Mouse (Mus musculus) kidney, embryonic 16.5 days (tissue): Measurements from ENCODE around the gene Stk39. TPM values are rescaled to one million over a fixed set of nuclear protein-coding genes. Genes with fewer than 3 reads are reported as not detected.
A peak's percentile ranks its signal among the peaks of the same experiment; 100 is the strongest.

Source experiments
- ATAC-seq: fragments of 200-750 bp; cut with Nextera tagmentation; 2 replicates; pipeline ENCODE4 v1.8.0; 2017; ENCODE audit warnings: moderate TSS enrichment; ENCODE audit not compliant: low FRiP score, low TSS enrichment
- H3K27ac ChIP-seq: fragments of 300-500 bp; sonication (generic); 2 replicates; pipeline ENCODE4 v1.5.1; 2014; ENCODE audit warnings: low read length
- H3K27me3 ChIP-seq: fragments of 300-500 bp; sonication (generic); 2 replicates; pipeline ENCODE4 v1.6.1; 2014; ENCODE audit warnings: low read length, control low read depth, mixed read lengths; ENCODE audit not compliant: insufficient read depth
- H3K36me3 ChIP-seq: fragments of 300-500 bp; sonication (generic); 2 replicates; pipeline ENCODE4 v1.6.1; 2014; ENCODE audit warnings: low read length, control low read depth, mixed read lengths; ENCODE audit not compliant: insufficient read depth
- H3K4me1 ChIP-seq: fragments of 300-500 bp; sonication (generic); 2 replicates; pipeline ENCODE4 v1.6.1; 2014; ENCODE audit warnings: low read length, control low read depth, mixed read lengths; ENCODE audit not compliant: insufficient read depth
- H3K4me2 ChIP-seq: fragments of 300-500 bp; sonication (generic); replicated peaks from 2 replicates; pipeline ENCODE4 v1.6.1; 2014; ENCODE audit warnings: low read depth, low read length
- H3K4me3 ChIP-seq: fragments of 300-500 bp; sonication (generic); 2 replicates; pipeline ENCODE4 v1.5.1; 2014; ENCODE audit warnings: mild to moderate bottlenecking, low read length
- H3K9ac ChIP-seq: fragments of 300-500 bp; sonication (generic); replicated peaks from 2 replicates; pipeline ENCODE4 v1.6.1; 2014; ENCODE audit warnings: low read length
- H3K9me3 ChIP-seq: fragments of 300-500 bp; sonication (generic); 2 replicates; pipeline ENCODE4 v1.6.1; 2016; ENCODE audit warnings: low read length, control low read depth
- WGBS: fragments of 180-500 bp; shearing (Covaris S2); extraction: QIAGEN DNeasy Blood & Tissue Kit; methylation state at CpG from one replicate; pipeline ENCODE4 v1.1.7; 2014; 5-methylcytosine and 5-hydroxymethylcytosine counted together
- polyA plus RNA-seq: library from polyadenylated mRNA; unstranded; fragments of >200 nt; fragmentation: Nextera tagmentation; extraction: Ambion mirVana; gene quantifications from 2 replicates; pipeline ENCODE4 v1.2.1, GENCODE M21; 2015

Stk39 gene
- polyA plus RNA-seq, 1 experiment from 2014 or later: 14.9 TPM

DNA sequence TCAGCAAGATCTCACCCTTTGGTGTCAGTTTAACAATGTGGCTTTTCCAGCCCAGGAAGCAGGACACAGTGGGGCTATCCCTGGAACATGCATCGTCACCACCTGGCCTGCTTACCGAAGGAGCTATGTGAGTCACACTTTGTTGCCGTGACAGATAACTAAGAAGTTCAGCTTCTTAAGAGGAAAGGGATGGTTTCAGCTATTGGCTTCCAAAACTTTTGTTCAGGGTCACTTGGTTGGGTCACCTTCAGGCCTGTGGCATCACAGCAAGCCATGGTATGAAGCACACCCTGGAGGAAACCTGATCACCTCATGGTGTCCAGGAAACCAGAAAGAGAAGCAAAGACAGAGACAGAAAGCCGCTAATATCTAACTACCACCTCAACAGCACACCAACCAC lies 128.3 kb downstream of the Stk39 start:
- Histone ChIP-seq H3K4me2 (no peak overlapping the region), H3K27ac (no peak overlapping the region), H3K9ac (no peak overlapping the region), H3K4me3 (no peak overlapping the region), H3K36me3 (0 out of 2 replicates have a peak, but pooled peaks cover 4% of the 10 kb centered on the region), H3K4me1 (peaks cover 4% of the 10 kb centered on the region; the same call in 1 of the 2 replicates), H3K27me3 (no peaks in the 10 kb centered on the region), H3K9me3 (no peaks in the 10 kb centered on the region)
- ATAC-seq: no peak
- 51% methylated on average over 4 of the region's 4 CpGs for whole genome bisulfite sequencing

DNA sequence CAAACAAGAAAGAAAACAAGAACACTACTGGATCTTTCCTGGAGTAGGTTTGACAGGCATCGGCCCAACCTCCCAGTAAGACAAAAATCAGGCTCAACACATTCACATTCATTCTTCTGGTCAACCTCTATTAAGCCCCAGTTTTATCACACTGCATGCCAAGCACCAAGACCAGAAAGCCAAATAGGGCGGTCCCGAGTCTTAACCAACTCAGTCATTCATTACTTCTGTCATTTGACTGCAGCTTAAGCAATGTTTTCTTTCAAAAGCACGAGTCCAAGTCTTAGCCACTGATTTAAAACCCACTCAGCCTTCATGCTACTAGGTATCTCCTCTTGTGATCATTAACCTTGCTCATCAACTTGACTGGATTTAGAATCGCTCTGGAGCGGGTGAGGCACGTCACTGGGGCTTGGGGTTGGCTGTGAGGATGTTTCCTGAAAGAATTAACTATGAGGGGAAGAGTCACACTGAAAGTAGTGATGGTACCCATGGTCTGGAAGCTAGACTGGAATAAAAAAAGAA lies 129.9 kb downstream of the Stk39 start:
- WGBS: 81% methylated on average over 7 of the region's 7 CpGs
- no peaks in the 10 kb centered on the region for H3K36me3 ChIP-seq
- H3K4me1 ChIP-seq: peaks cover 4% of the 10 kb centered on the region; the same call in 1 of the 2 replicates

GRCm38 (mm10) chr2:68336913-68337312 lies 135.2 kb downstream of the Stk39 start:
- Histone ChIP-seq H3K9ac (no peak overlapping the region), H3K27me3 (no peaks in the 10 kb centered on the region), H3K4me1 (no peaks in the 10 kb centered on the region), H3K4me2 (no peak overlapping the region), H3K9me3 (no peaks in the 10 kb centered on the region), H3K27ac (no peak overlapping the region), H3K36me3 (no peaks in the 10 kb centered on the region), H3K4me3 (no peak overlapping the region)
- no peak for ATAC-seq
- 88% methylated on average over 6 of the region's 6 CpGs for WGBS

More for the DNA sequence above, 129.9 kb downstream of the Stk39 start:
- Histone ChIP-seq H3K9me3 (no peaks in the 10 kb centered on the region), H3K4me3 (no peak overlapping the region), H3K4me2 (no peak overlapping the region), H3K9ac (no peak overlapping the region), H3K27me3 (no peaks in the 10 kb centered on the region), H3K27ac (no peak overlapping the region)
- ATAC-seq: peak; percentile 47; the same call in 1 of the 2 replicates

- ATAC-seq: no peak
- no peak overlapping the region for H3K4me2 ChIP-seq
- H3K36me3 ChIP-seq: no peaks in the 10 kb centered on the region
- H3K9me3 ChIP-seq: no peaks in the 10 kb centered on the region
- H3K4me3 ChIP-seq: no peak overlapping the region
- no peaks in the 10 kb centered on the region for H3K4me1 ChIP-seq
- H3K9ac ChIP-seq: no peak overlapping the region
- 84% methylated on average over 5 of the region's 5 CpGs for WGBS
- H3K27ac ChIP-seq: no peak overlapping the region
- no peaks in the 10 kb centered on the region for H3K27me3 ChIP-seq
Observed at GRCm38 (mm10) chr2:68334945-68335344, 137.1 kb downstream of the Stk39 start.

- no peak overlapping the region for H3K27ac ChIP-seq
- H3K9ac ChIP-seq: no peak overlapping the region
- no peaks in the 10 kb centered on the region for H3K4me1 ChIP-seq
- H3K9me3 ChIP-seq: no peaks in the 10 kb centered on the region
- H3K36me3 ChIP-seq: no peaks in the 10 kb centered on the region
- ATAC-seq: no peak
- 68% methylated on average over 5 of the region's 5 CpGs for WGBS
- no peaks in the 10 kb centered on the region for H3K27me3 ChIP-seq
- H3K4me2 ChIP-seq: no peak overlapping the region
- H3K4me3 ChIP-seq: no peak overlapping the region
Observed at GRCm38 (mm10) chr2:68325306-68325705, 146.8 kb downstream of the Stk39 start.

GRCm38 (mm10) chr2:68321230-68321629 lies 150.8 kb downstream of the Stk39 start:
- H3K9me3 ChIP-seq: no peaks in the 10 kb centered on the region
- H3K4me3 ChIP-seq: no peak overlapping the region
- H3K27ac ChIP-seq: no peak overlapping the region
- H3K9ac ChIP-seq: no peak overlapping the region
- 86% methylated on average over 5 of the region's 5 CpGs for WGBS
- H3K4me1 ChIP-seq: peaks cover 6% of the 10 kb centered on the region; the same call in 1 of the 2 replicates
- no peaks in the 10 kb centered on the region for H3K27me3 ChIP-seq
- ATAC-seq: no peak
- H3K36me3 ChIP-seq: no peaks in the 10 kb centered on the region
- H3K4me2 ChIP-seq: no peak overlapping the region

- H3K4me2 ChIP-seq: no peak overlapping the region
- 60% methylated on average over 10 of the region's 10 CpGs for WGBS
- H3K36me3 ChIP-seq: no peaks in the 10 kb centered on the region
- H3K4me3 ChIP-seq: no peak overlapping the region
- peaks cover 6% of the 10 kb centered on the region; the same call in 1 of the 2 replicates for H3K4me1 ChIP-seq
- ATAC-seq: no peak
- H3K27ac ChIP-seq: no peak overlapping the region
- H3K9ac ChIP-seq: no peak overlapping the region
- no peaks in the 10 kb centered on the region for H3K9me3 ChIP-seq
- H3K27me3 ChIP-seq: no peaks in the 10 kb centered on the region
Observed at GRCm38 (mm10) chr2:68320670-68321069, 151.4 kb downstream of the Stk39 start.

- H3K9me3 ChIP-seq: no peaks in the 10 kb centered on the region
- 76% methylated on average over 5 of the region's 5 CpGs for WGBS
- peaks cover 11% of the 10 kb centered on the region; the same call in 1 of the 2 replicates for H3K4me1 ChIP-seq
- peak; percentile 58; the same call in 1 of the 2 replicates for ATAC-seq
- no peak overlapping the region for H3K27ac ChIP-seq
- no peak overlapping the region for H3K4me2 ChIP-seq
- H3K4me3 ChIP-seq: no peak overlapping the region
- H3K27me3 ChIP-seq: no peaks in the 10 kb centered on the region
- H3K36me3 ChIP-seq: peaks cover 6% of the 10 kb centered on the region; the same call in 1 of the 2 replicates
- no peak overlapping the region for H3K9ac ChIP-seq
Observed at GRCm38 (mm10) chr2:68318452-68318851, 153.6 kb downstream of the Stk39 start.

- H3K4me2 ChIP-seq: no peak overlapping the region
- H3K36me3 ChIP-seq: peaks cover 6% of the 10 kb centered on the region; the same call in 1 of the 2 replicates
- no peaks in the 10 kb centered on the region for H3K9me3 ChIP-seq
- no peak overlapping the region for H3K4me3 ChIP-seq
- H3K4me1 ChIP-seq: peaks cover 11% of the 10 kb centered on the region; the same call in 1 of the 2 replicates
- ATAC-seq: no peak
- no peaks in the 10 kb centered on the region for H3K27me3 ChIP-seq
- WGBS: 92% methylated on average over 9 of the region's 9 CpGs
- no peak overlapping the region for H3K9ac ChIP-seq
- H3K27ac ChIP-seq: no peak overlapping the region
Observed at GRCm38 (mm10) chr2:68317895-68318294, 154.2 kb downstream of the Stk39 start.

GRCm38 (mm10) chr2:68317452-68317851 lies 154.6 kb downstream of the Stk39 start:
- Histone ChIP-seq H3K36me3 (peaks cover 6% of the 10 kb centered on the region; the same call in 1 of the 2 replicates), H3K4me2 (no peak overlapping the region), H3K9me3 (no peaks in the 10 kb centered on the region), H3K4me1 (peaks cover 11% of the 10 kb centered on the region; the same call in 1 of the 2 replicates), H3K9ac (no peak overlapping the region), H3K27ac (no peak overlapping the region), H3K4me3 (no peak overlapping the region), H3K27me3 (no peaks in the 10 kb centered on the region)
- WGBS: 26% methylated on average over 2 of the region's 2 CpGs
- ATAC-seq: no peak
